Mouse (Mus musculus) neural tube, embryonic 10.5 days (tissue): ENCODE measurements around the gene Ufd1.

ENCODE experiments used
- DNase-seq: peaks from one replicate; pipeline ENCODE4 v3.0.0-alpha.2; 2017; ENCODE audit warnings: low spot score; ENCODE audit errors: extremely low spot score

Ufd1 gene

GRCm38 (mm10) chr16:18811468-18812384, at the start of gene Ufd1, which contains the start of gene Cdc45:
Gene Ufd1, plus strand, starts transcription at chr16:18811779.
Gene Cdc45, minus strand, starts transcription at chr16:18811987.
- DNase-seq, result peak; percentile 91

GRCm38 (mm10) chr16:18762960-18763359, 48.6 kb upstream of the Ufd1 start:
- DNase-seq, result no peak

DNA sequence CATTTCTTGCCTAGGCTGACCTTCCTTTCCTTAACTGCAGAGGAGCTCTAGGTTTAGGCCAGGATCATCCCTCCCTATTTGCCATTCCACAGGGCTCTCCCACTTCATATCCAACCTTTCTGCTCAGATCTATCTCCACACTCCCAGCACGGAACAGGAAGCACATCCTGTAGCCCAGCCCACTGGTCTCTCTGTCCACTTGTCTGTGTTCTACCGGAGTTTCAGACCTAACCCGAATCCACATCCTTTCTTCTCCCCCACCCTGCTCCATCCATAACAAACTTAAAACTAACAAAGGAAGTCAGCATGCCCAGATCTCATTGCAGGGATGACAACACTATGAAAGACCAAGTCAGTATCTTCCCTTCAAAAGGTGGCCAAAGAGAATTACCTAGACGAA, 45.2 kb upstream of the Ufd1 start:
- no peak for DNase-seq

DNA sequence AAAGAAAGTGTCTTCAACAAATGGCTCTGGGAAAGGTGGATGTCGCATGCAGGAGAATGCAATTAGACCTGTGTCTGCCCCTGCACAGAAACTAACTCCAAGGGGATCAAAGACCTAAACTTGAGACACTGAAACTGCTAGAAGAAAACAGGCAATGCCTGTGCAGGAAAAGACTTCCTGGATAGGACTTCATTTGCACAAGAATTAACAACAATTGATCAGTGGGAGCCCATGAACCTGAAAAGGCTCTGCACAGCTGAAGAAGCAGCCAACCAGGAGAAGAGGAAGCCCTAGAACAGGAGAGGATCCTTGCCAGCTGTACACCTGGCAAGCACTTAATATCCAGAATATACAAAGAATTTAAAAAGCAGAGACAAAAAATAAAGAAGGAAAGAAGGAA, 42.1 kb upstream of the Ufd1 start:
- no peak for DNase-seq

GRCm38 (mm10) chr16:18773936-18774335, 37.6 kb upstream of the Ufd1 start:
- DNase-seq, result no peak

DNA sequence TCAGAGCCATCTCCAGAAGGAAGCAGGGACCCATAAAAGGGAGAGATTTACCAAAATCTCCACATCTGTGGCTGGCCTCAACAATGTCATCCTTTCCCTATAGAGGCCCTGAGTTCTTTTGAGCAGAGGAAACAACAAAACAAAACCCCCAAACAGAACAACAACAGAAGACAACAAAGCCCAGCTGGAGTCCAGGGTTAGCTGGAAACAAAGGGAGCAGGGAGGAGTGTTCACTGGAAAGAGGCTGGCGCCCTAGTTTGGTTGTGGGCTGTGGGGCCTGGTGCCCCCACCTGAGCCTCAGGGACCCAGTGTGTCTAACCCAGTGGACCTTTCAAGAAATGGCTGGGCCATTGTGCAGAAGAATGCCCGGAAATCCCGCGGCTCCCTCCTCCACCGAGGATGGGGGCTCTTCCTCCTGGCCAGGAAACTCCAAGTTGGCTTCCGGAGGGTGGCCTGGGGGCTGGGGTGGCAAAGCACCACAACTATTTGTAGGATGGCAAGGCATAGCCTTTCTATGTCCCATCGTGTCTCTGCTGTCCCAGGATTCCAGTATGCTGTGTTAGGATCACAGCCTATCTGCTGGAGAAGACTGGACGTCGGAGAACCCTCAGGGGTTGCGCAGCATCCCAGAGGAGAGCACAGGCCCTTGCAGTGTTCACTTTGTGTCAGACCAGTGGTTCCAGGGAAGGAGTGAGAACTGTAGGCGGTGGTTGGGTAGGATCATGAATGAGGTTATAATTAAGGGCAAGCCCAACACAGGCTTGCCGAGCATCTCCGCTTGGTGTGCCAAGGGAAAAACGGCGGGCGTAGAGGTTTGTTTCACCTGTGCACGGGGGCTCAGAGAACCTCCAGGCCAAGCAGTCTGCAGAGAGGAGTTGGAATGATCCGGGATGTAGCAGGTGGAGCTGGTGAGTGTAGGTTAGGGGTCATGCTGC, 35.7 kb upstream of the Ufd1 start:
- no peak for DNase-seq

- DNase-seq, result peak; percentile 42
Observed at GRCm38 (mm10) chr16:18776556-18777100, 35.0 kb upstream of the Ufd1 start, which contains the start of gene Cldn5. Gene Cldn5, plus strand, starts transcription at chr16:18776847.

DNA sequence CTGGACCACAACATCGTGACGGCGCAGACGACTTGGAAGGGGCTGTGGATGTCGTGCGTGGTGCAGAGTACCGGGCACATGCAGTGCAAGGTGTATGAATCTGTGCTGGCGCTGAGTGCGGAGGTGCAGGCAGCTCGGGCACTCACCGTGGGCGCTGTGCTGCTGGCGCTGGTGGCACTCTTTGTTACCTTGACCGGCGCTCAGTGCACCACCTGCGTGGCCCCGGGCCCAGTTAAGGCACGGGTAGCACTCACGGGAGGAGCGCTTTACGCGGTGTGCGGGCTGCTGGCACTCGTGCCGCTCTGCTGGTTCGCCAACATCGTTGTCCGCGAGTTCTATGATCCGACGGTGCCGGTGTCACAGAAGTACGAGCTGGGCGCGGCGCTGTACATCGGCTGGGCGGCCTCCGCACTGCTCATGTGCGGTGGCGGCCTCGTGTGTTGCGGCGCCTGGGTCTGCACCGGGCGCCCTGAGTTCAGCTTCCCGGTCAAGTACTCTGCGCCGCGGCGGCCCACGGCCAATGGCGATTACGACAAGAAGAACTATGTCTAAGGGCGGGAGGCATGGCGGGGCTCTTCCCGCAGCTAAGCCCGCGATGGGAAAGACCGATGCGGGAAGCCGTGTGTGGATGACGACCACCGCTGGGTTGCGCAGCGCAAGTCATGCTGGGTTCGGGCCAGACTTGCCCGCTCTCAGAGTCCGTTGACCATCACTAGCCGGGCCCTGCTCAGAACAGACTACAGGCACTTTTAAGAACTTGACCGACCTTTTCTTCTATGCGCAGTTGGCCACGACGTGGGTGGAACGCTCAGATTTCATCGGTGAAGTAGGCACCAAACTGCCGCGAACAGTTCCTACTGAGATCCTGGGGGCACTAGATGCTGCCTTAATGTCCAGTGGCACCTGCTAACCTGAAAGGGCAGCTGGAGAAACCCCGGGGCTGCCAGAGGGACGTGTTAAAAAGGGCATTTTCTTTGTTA, 34.2 kb upstream of the Ufd1 start:
- DNase-seq, result peak; percentile 47

DNA sequence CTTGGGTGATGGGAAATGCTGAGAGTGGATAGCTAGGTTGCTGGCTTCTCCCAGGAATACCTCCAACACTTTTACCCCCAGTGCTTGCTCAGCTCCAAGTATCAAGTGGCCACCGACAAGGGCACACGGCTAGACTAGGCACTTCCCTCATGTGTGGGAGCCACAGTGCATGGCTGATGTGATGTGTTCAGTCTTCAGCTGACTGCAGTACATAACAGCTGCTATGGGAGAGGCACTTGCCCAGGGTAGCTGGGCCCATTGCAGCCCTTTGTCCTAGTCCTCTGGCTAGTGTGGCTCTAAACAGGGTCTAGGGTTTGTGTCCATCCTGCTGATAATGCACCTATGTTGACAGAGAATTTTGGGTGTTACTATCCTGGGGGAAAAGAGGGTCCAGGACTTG, 33.1 kb upstream of the Ufd1 start:
- no peak for DNase-seq

GRCm38 (mm10) chr16:18781810-18782209, 29.8 kb upstream of the Ufd1 start:
- no peak for DNase-seq

- DNase-seq, result no peak
Observed at GRCm38 (mm10) chr16:18785025-18785424, 26.6 kb upstream of the Ufd1 start.

- DNase-seq, result no peak
Observed at GRCm38 (mm10) chr16:18785485-18785884, 26.1 kb upstream of the Ufd1 start.

GRCm38 (mm10) chr16:18786652-18787051, 24.9 kb upstream of the Ufd1 start:
- no peak for DNase-seq

DNA sequence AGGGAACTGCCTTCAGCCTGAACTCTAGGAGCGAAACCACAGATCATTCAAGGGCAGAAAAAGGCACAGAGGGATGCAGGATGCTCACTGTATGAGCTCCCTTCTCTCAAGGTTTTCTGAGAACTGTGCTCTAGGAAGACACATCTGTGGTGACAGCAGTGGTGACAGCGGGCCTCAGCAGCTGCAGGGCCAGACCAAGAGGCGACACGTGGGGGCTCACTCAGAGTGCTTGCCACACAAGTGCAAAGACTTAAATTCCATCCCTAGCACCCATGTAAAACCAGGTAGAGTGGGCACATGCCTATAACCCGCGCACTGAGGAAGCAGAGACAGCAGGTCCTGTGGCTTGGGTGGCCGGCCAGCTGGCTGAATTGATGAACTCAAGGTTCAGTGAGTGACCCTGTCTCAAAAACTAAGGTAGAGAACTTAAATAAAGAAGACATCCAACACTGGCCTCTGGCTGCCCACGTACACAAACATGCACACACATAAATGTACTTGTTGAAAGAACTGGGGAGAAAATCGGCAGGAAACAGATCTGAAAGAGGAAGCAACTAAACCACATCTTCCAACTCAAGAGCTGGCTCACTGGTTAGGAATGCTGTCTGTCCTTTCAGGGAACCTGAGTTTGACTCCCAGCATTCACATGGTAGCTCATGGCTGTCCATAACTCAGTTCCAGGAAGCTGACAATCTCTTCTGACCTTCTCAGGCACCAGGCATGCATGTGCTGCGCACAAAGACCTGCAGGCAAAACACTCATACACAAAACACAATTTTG, 22.8 kb upstream of the Ufd1 start:
- no peak for DNase-seq

- DNase-seq, result no peak
Observed at GRCm38 (mm10) chr16:18795223-18795899, 16.2 kb upstream of the Ufd1 start.

DNA sequence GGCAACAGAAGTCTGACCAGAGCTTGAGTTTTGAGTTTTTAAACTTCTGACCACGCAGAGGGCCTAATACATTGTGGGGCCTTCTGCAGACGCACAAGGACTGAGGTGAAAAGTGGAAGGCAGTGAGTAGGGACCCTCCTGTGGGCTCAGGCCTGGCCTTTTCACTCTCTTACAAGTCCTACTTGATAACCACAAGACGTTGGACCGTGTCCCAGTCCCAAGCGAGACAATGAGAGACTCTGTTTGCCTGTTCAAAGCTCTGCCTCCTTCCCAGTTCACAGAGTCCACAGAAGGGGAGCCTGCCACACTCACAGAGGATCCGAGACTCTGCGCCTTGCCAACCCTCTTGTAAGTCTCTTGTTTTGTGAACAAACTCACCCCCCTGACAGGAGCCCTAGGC, 14.9 kb upstream of the Ufd1 start:
- no peak for DNase-seq

- no peak for DNase-seq
Observed at GRCm38 (mm10) chr16:18798151-18798550, 13.4 kb upstream of the Ufd1 start.

DNA sequence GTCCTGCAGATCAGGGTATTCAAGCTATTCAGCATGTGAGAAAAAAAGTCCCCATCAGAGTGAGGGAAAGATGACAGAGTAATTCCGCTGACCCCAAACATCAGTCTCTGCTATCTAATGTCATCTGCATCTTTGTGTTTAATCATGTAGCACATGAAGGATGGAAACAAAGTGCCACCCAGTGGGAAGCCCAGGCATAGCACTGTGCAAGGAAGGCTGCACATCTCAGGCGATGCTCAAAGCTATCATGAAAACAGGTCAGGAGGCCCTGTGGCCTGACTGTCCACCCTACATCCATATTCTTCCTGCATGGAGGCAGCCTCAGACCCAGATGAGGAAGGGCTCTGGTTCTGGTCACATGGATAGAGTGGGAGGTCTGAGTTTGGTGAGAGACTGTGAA, 12.7 kb upstream of the Ufd1 start:
- DNase-seq, result no peak

- no peak for DNase-seq
Observed at GRCm38 (mm10) chr16:18805746-18806145, 5.8 kb upstream of the Ufd1 start.
